Mouse (Mus musculus): ENCODE measurements around the gene Zfp839.

- no peak for TF ChIP-seq CTCF (IDR thresholded peaks at IDR 0.05; ENCODE audit: low read depth, low read length)
- no peak for TF ChIP-seq POLR2A (IDR thresholded peaks at IDR 0.05; ENCODE audit: borderline replicate concordance, low read depth, low read length)
These were observed 4.7 kb upstream of the Zfp839 start for GRCm38 (mm10) chr12:110845131-110845880.
